Mouse (Mus musculus) layer of hippocampus, adult 9-10 months (tissue): ENCODE data around the gene Syt14.
A peak's percentile ranks its signal among the peaks of the same experiment; 100 is the strongest.

ENCODE experiments used
- DNase-seq: peaks from one replicate; pipeline ENCODE4 v3.0.0; 2022; ENCODE audit warnings: low spot score

The Syt14 gene

GRCm38 (mm10) chr1:192987203-192987602 is 48.4 kb downstream of the Syt14 start:
- no peak for DNase-seq

GRCm38 (mm10) chr1:192986481-192986880 is 49.1 kb downstream of the Syt14 start:
- no peak for DNase-seq

- DNase-seq: no peak
These were observed 51.2 kb downstream of the Syt14 start for GRCm38 (mm10) chr1:192984333-192984732.

- no peak for DNase-seq
These were observed 53.9 kb downstream of the Syt14 start for GRCm38 (mm10) chr1:192981658-192982057.

GRCm38 (mm10) chr1:192981120-192981519 is 54.5 kb downstream of the Syt14 start:
- no peak for DNase-seq

GRCm38 (mm10) chr1:192962323-192962722 is 73.3 kb downstream of the Syt14 start:
- DNase-seq: no peak

GRCm38 (mm10) chr1:192947839-192948173 is 87.8 kb downstream of the Syt14 start:
- no peak for DNase-seq

GRCm38 (mm10) chr1:192947170-192947838 is 88.3 kb downstream of the Syt14 start:
- DNase-seq: no peak

- no peak for DNase-seq
These were observed 96.5 kb downstream of the Syt14 start for GRCm38 (mm10) chr1:192939033-192939432.

GRCm38 (mm10) chr1:192937956-192938355 is 97.6 kb downstream of the Syt14 start:
- peak; percentile 32 for DNase-seq

- no peak for DNase-seq
These were observed 103.8 kb downstream of the Syt14 start for GRCm38 (mm10) chr1:192931797-192932196.

- no peak for DNase-seq
These were observed 123.4 kb downstream of the Syt14 start for GRCm38 (mm10) chr1:192912101-192912728.

- no peak for DNase-seq
These were observed 134.1 kb downstream of the Syt14 start for GRCm38 (mm10) chr1:192901516-192901915.

GRCm38 (mm10) chr1:192900913-192901312 is 134.7 kb downstream of the Syt14 start:
- no peak for DNase-seq

- no peak for DNase-seq
These were observed 136.8 kb downstream of the Syt14 start for GRCm38 (mm10) chr1:192898742-192899141.

- DNase-seq: no peak
These were observed 138.4 kb downstream of the Syt14 start for GRCm38 (mm10) chr1:192897218-192897617.

GRCm38 (mm10) chr1:192896076-192896475 is 139.5 kb downstream of the Syt14 start:
- DNase-seq: no peak

- DNase-seq: no peak
These were observed 144.9 kb downstream of the Syt14 start for GRCm38 (mm10) chr1:192890716-192891115.

GRCm38 (mm10) chr1:192882617-192883295 is 152.8 kb downstream of the Syt14 start:
- no peak for DNase-seq

GRCm38 (mm10) chr1:192880130-192880529 is 155.4 kb downstream of the Syt14 start:
- DNase-seq: no peak

GRCm38 (mm10) chr1:192879086-192879580 is 156.4 kb downstream of the Syt14 start:
- DNase-seq: no peak

GRCm38 (mm10) chr1:192872841-192873240 is 162.7 kb downstream of the Syt14 start:
- DNase-seq: no peak

- DNase-seq: no peak
These were observed 165.8 kb downstream of the Syt14 start for GRCm38 (mm10) chr1:192869761-192870160.
